Mouse (Mus musculus): ENCODE data around the gene Slc5a10.
"Not testable (repeated sequence)": the region's sequence is repeated elsewhere in the genome, so short reads cannot be mapped to it uniquely, and the experiment has no call there.

Slc5a10 gene

GRCm38 (mm10) chr11:61647110-61647910 lies 73.3 kb downstream of the Slc5a10 start:
- no peak for DNase-seq

GRCm38 (mm10) chr11:61646499-61647039 lies 74.1 kb downstream of the Slc5a10 start:
- DNase-seq: no peak

GRCm38 (mm10) chr11:61645357-61645857 lies 75.2 kb downstream of the Slc5a10 start:
- no peak for DNase-seq

GRCm38 (mm10) chr11:61644576-61645326 lies 75.9 kb downstream of the Slc5a10 start:
- DNase-seq: peak; percentile 57

- no peak for DNase-seq
Observed at GRCm38 (mm10) chr11:61643184-61643961, 77.3 kb downstream of the Slc5a10 start.

GRCm38 (mm10) chr11:61642106-61642505 lies 78.5 kb downstream of the Slc5a10 start:
- no peak for DNase-seq

GRCm38 (mm10) chr11:61640585-61640984 lies 80.0 kb downstream of the Slc5a10 start:
- DNase-seq: not testable (repeated sequence)

- DNase-seq: no peak
Observed at GRCm38 (mm10) chr11:61639601-61640177, 80.9 kb downstream of the Slc5a10 start.

GRCm38 (mm10) chr11:61638764-61639536 lies 81.7 kb downstream of the Slc5a10 start:
- DNase-seq: no peak

GRCm38 (mm10) chr11:61637856-61638255 lies 82.8 kb downstream of the Slc5a10 start:
- no peak for DNase-seq

GRCm38 (mm10) chr11:61637413-61637812 lies 83.2 kb downstream of the Slc5a10 start:
- DNase-seq: no peak

GRCm38 (mm10) chr11:61636309-61636708 lies 84.3 kb downstream of the Slc5a10 start:
- DNase-seq: not testable (repeated sequence)

GRCm38 (mm10) chr11:61629621-61630020 lies 91.0 kb downstream of the Slc5a10 start:
- peak; percentile 35 for DNase-seq

- DNase-seq: no peak
Observed at GRCm38 (mm10) chr11:61626509-61626908, 94.1 kb downstream of the Slc5a10 start.

GRCm38 (mm10) chr11:61625136-61625535 lies 95.5 kb downstream of the Slc5a10 start:
- no peak for DNase-seq

All from lung, postnatal 10 days (tissue).